In the genomic region with DNA sequence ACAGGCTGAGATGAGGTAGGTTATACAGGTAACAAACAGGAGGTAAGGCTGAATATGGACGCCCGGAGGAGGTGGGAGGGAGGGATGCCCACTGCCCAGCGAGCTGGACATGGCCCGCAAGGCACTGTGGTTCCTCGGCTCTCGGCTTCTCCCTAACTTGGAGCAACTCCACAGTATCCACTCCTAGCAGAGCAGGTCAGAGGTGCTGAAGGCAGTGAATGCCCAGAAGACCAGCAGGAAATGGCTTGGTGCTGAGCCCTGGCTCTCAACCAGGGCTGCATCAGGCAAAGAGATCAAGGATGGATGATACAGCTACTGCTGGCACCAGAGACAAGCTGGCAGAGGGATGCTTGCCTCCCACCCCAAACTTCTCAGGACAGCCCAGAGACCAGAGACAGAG, we compare ENCODE assay signal across 8 mouse cellular contexts. TPM values are rescaled to one million over a fixed set of nuclear protein-coding genes. Genes with fewer than 3 reads are reported as not detected.
A peak's percentile ranks its signal among the peaks of the same experiment; 100 is the strongest.
DNase-seq lines count a peak whose midpoint lies in the region; ATAC-seq and TF ChIP-seq lines count a peak whose summit lies in the region.
"Had no signal": no experiment of that assay in that cellular context is flagged by ENCODE, and none has a peak within 500 bp of the region (broad histone marks: within the 10 kb centered on the region; RNA-seq: fewer than 3 reads in every experiment).

No protein-coding gene starts in this region.

- H3K9ac ChIP-seq in liver, embryonic 11.5 days (ENCODE audit: low read depth, low read length): peak overlapping the region; percentile 41
- no peak overlapping the region for H3K9ac ChIP-seq in liver, postnatal 0 days (replicated peaks)
- H3K9ac ChIP-seq in hindbrain, embryonic 13.5 days: no peak overlapping the region
- H3K9ac ChIP-seq in midbrain, embryonic 14.5 days (replicated peaks; ENCODE audit: low read length): no peak overlapping the region

- H3K4me1 ChIP-seq in liver, embryonic 11.5 days (replicated peaks; ENCODE audit: control insufficient read depth, insufficient read depth, low read length): peaks cover 69% of the 10 kb centered on the region
- H3K4me1 ChIP-seq in liver, postnatal 0 days (ENCODE audit: insufficient read depth): peaks cover 41% of the 10 kb centered on the region
- H3K4me1 ChIP-seq in embryonic fibroblast, embryonic 13.5 days (ENCODE audit: control insufficient read depth, insufficient read depth, low read length): peaks cover 33% of the 10 kb centered on the region
- peaks cover 35% of the 10 kb centered on the region for H3K4me1 ChIP-seq in hindbrain, embryonic 13.5 days (replicated peaks)
- H3K4me1 ChIP-seq in midbrain, embryonic 14.5 days (ENCODE audit: control insufficient read depth, insufficient read depth, low read length): peaks cover 17% of the 10 kb centered on the region

- no peaks in the 10 kb centered on the region for H3K27me3 ChIP-seq in liver, embryonic 11.5 days (replicated peaks; ENCODE audit: control insufficient read depth, insufficient read depth, low read length)
- H3K27me3 ChIP-seq in liver, postnatal 0 days (ENCODE audit: insufficient read depth, low read length): no peaks in the 10 kb centered on the region
- peaks cover 11% of the 10 kb centered on the region; the same call in 1 of the 2 replicates for H3K27me3 ChIP-seq in hindbrain, embryonic 13.5 days
- H3K27me3 ChIP-seq in midbrain, embryonic 14.5 days (ENCODE audit: control insufficient read depth, insufficient read depth, low read length): no peaks in the 10 kb centered on the region

- peaks cover 10% of the 10 kb centered on the region for H3K36me3 ChIP-seq in liver, embryonic 11.5 days (ENCODE audit: control insufficient read depth, insufficient read depth, low read length)
- no peaks in the 10 kb centered on the region; the same call in 1 of the 2 replicates for H3K36me3 ChIP-seq in liver, postnatal 0 days (replicated peaks; ENCODE audit: insufficient read depth, low read length)
- no peaks in the 10 kb centered on the region for H3K36me3 ChIP-seq in hindbrain, embryonic 13.5 days
- H3K36me3 ChIP-seq in midbrain, embryonic 14.5 days (ENCODE audit: control insufficient read depth, insufficient read depth, low read length): no peaks in the 10 kb centered on the region

- TF ChIP-seq CTCF in liver, postnatal 0 days (IDR thresholded peaks at IDR 0.05; ENCODE audit: low read depth): no peak
- no peak for TF ChIP-seq CTCF in embryonic fibroblast, embryonic 13.5 days (IDR thresholded peaks at IDR 0.05; ENCODE audit: borderline replicate concordance, insufficient read depth, low read length)

- peak overlapping the region; percentile 67 for H3K27ac ChIP-seq in liver, embryonic 11.5 days (ENCODE audit: low read depth, low read length)
- H3K27ac ChIP-seq in liver, postnatal 0 days (ENCODE audit: low read depth): no peak overlapping the region
- peak overlapping the region; percentile 90 for H3K27ac ChIP-seq in embryonic fibroblast, embryonic 13.5 days (ENCODE audit: insufficient read depth, low read length)
- H3K27ac ChIP-seq in hindbrain, embryonic 13.5 days: peak overlapping the region; percentile 80; the same call in 1 of the 2 replicates
- no peak overlapping the region for H3K27ac ChIP-seq in midbrain, embryonic 14.5 days (replicated peaks; ENCODE audit: low read depth, low read length)

- WGBS in liver, embryonic 11.5 days: 87% methylated on average over 6 of the region's 6 CpGs
- 77% methylated on average over 6 of the region's 6 CpGs for WGBS in liver, postnatal 0 days (ENCODE audit: insufficient replicate concordance)
- 83% methylated on average over 6 of the region's 6 CpGs for WGBS in hindbrain, embryonic 13.5 days
- WGBS in midbrain, embryonic 14.5 days: 81% methylated on average over 6 of the region's 6 CpGs

- no peak for TF ChIP-seq EP300 in liver, postnatal 0 days (IDR thresholded peaks at IDR 0.05; ENCODE audit: low read depth)

- no peak overlapping the region for H3K4me3 ChIP-seq in liver, embryonic 11.5 days (ENCODE audit: low read depth, low read length)
- H3K4me3 ChIP-seq in liver, postnatal 0 days (ENCODE audit: low read depth, low read length): no peak overlapping the region
- H3K4me3 ChIP-seq in embryonic fibroblast, embryonic 13.5 days (ENCODE audit: insufficient read depth, low read length): no peak overlapping the region
- H3K4me3 ChIP-seq in hindbrain, embryonic 13.5 days: no peak overlapping the region
- H3K4me3 ChIP-seq in midbrain, embryonic 14.5 days (replicated peaks; ENCODE audit: low read depth, low read length): no peak overlapping the region

- H3K4me2 ChIP-seq in liver, embryonic 11.5 days: peak overlapping the region; percentile 59
- no peak overlapping the region; the same call in 1 of the 2 replicates for H3K4me2 ChIP-seq in liver, postnatal 0 days (ENCODE audit: low read depth, low read length)
- no peak overlapping the region for H3K4me2 ChIP-seq in hindbrain, embryonic 13.5 days
- H3K4me2 ChIP-seq in midbrain, embryonic 14.5 days (ENCODE audit: low read length): peak overlapping the region; percentile 36; the same call in 1 of the 2 replicates

- H3K9me3 ChIP-seq in liver, embryonic 11.5 days (ENCODE audit: control insufficient read depth, low read length): no peaks in the 10 kb centered on the region
- no peaks in the 10 kb centered on the region for H3K9me3 ChIP-seq in liver, postnatal 0 days (ENCODE audit: low read length)
- H3K9me3 ChIP-seq in hindbrain, embryonic 13.5 days: no peaks in the 10 kb centered on the region
- no peaks in the 10 kb centered on the region for H3K9me3 ChIP-seq in midbrain, embryonic 14.5 days (ENCODE audit: control insufficient read depth, low read length)

- no peak for TF ChIP-seq POLR2A in embryonic fibroblast, embryonic 13.5 days (IDR thresholded peaks at IDR 0.05; ENCODE audit: low read depth, low read length)

- no peak for ATAC-seq in liver, embryonic 11.5 days (replicated peaks; ENCODE audit: low FRiP score)
- no peak for ATAC-seq in liver, postnatal 0 days
- no peak for ATAC-seq in hindbrain, embryonic 13.5 days (ENCODE audit: low FRiP score)
- ATAC-seq in midbrain, embryonic 14.5 days (ENCODE audit: low FRiP score, low TSS enrichment): no peak

- DNase-seq in liver, embryonic 11.5 days (ENCODE audit: low spot score): no peak
- no peak for DNase-seq in liver, postnatal 0 days
- DNase-seq in midbrain, embryonic 14.5 days: no peak
- no peak for DNase-seq in right cerebral cortex, postnatal 14 days
- no peak for DNase-seq in layer of hippocampus, adult 8-10 months (ENCODE audit: low spot score in 2 of 2)
- DNase-seq: right cerebral cortex, postnatal 25 days had no signal

RNA-seq across cellular contexts. Expression of a gene that starts 26.6 kb away (rescaled TPM):
- 29.7 and 45.8 TPM in 2 replicates for polyA plus RNA-seq in liver, embryonic 11.5 days (2014; fragmentation: Nextera tagmentation; extraction: Ambion mirVana)
- polyA plus RNA-seq in liver, postnatal 0 days (2015; fragmentation: Nextera tagmentation; extraction: Ambion mirVana): 2.6 and 3.4 TPM in 2 replicates
- 146 and 158 TPM in 2 replicates for polyA plus RNA-seq in embryonic fibroblast, embryonic 13.5 days (2011; ENCODE audit: insufficient read length, low read depth, missing spikeins)
- polyA plus RNA-seq in hindbrain, embryonic 13.5 days (2015; fragmentation: Nextera tagmentation; extraction: Ambion mirVana): 2.5 and 3.2 TPM in 2 replicates
- polyA plus RNA-seq in midbrain, embryonic 14.5 days (2014; fragmentation: Nextera tagmentation; extraction: Ambion mirVana): 1.0 and 4.6 TPM in 2 replicates
- total RNA-seq in layer of hippocampus, adult 8-10 months (2022): 1 to 10 TPM; 4.6 to 7.0 (median 4.9) TPM

RNA-seq across cellular contexts. Expression of a gene that starts 43.3 kb away (rescaled TPM):
- 93.2 and 98.2 TPM in 2 replicates for polyA plus RNA-seq in liver, embryonic 11.5 days (2014; fragmentation: Nextera tagmentation; extraction: Ambion mirVana)
- polyA plus RNA-seq in liver, postnatal 0 days (2015; fragmentation: Nextera tagmentation; extraction: Ambion mirVana): 19.8 and 23.7 TPM in 2 replicates
- polyA plus RNA-seq in embryonic fibroblast, embryonic 13.5 days (2011; ENCODE audit: insufficient read length, low read depth, missing spikeins): 11.8 and 15.9 TPM in 2 replicates
- polyA plus RNA-seq in hindbrain, embryonic 13.5 days (2015; fragmentation: Nextera tagmentation; extraction: Ambion mirVana): 9.9 and 10.4 TPM in 2 replicates
- polyA plus RNA-seq in midbrain, embryonic 14.5 days (2014; fragmentation: Nextera tagmentation; extraction: Ambion mirVana): 5.9 and 7.6 TPM in 2 replicates
- total RNA-seq in layer of hippocampus, adult 8-10 months (2022): 1 to 10 TPM; 1.4 to 2.4 (median 1.7) TPM

RNA-seq across cellular contexts. Expression of a gene that starts 48.6 kb away (rescaled TPM):
- polyA plus RNA-seq in liver, embryonic 11.5 days (2014; fragmentation: Nextera tagmentation; extraction: Ambion mirVana): 51.9 and 55.6 TPM in 2 replicates
- 17.8 and 20.9 TPM in 2 replicates for polyA plus RNA-seq in liver, postnatal 0 days (2015; fragmentation: Nextera tagmentation; extraction: Ambion mirVana)
- polyA plus RNA-seq in embryonic fibroblast, embryonic 13.5 days (2011; ENCODE audit: insufficient read length, low read depth, missing spikeins): 36.0 and 37.2 TPM in 2 replicates
- polyA plus RNA-seq in hindbrain, embryonic 13.5 days (2015; fragmentation: Nextera tagmentation; extraction: Ambion mirVana): 69.2 and 69.6 TPM in 2 replicates
- polyA plus RNA-seq in midbrain, embryonic 14.5 days (2014; fragmentation: Nextera tagmentation; extraction: Ambion mirVana): 80.6 and 93.1 TPM in 2 replicates
- 10 to 100 TPM; 23.4 to 31.5 (median 27.6) TPM for total RNA-seq in layer of hippocampus, adult 8-10 months (2022)

RNA-seq across cellular contexts. Expression of a gene that starts 48.6 kb away (rescaled TPM):
- polyA plus RNA-seq in liver, embryonic 11.5 days (2014; fragmentation: Nextera tagmentation; extraction: Ambion mirVana): 24.7 and 26.8 TPM in 2 replicates
- polyA plus RNA-seq in liver, postnatal 0 days (2015; fragmentation: Nextera tagmentation; extraction: Ambion mirVana): 18.5 and 18.9 TPM in 2 replicates
- 38.9 and 39.0 TPM in 2 replicates for polyA plus RNA-seq in embryonic fibroblast, embryonic 13.5 days (2011; ENCODE audit: insufficient read length, low read depth, missing spikeins)
- polyA plus RNA-seq in hindbrain, embryonic 13.5 days (2015; fragmentation: Nextera tagmentation; extraction: Ambion mirVana): 37.1 and 37.9 TPM in 2 replicates
- 33.7 and 34.4 TPM in 2 replicates for polyA plus RNA-seq in midbrain, embryonic 14.5 days (2014; fragmentation: Nextera tagmentation; extraction: Ambion mirVana)
- 10 to 100 TPM; 26.9 to 40.7 (median 31.3) TPM for total RNA-seq in layer of hippocampus, adult 8-10 months (2022)

RNA-seq across cellular contexts. Expression of a gene that starts 52.2 kb away (rescaled TPM):
- 400 and 425 TPM in 2 replicates for polyA plus RNA-seq in liver, embryonic 11.5 days (2014; fragmentation: Nextera tagmentation; extraction: Ambion mirVana)
- polyA plus RNA-seq in liver, postnatal 0 days (2015; fragmentation: Nextera tagmentation; extraction: Ambion mirVana): 223 and 249 TPM in 2 replicates
- 140 and 214 TPM in 2 replicates for polyA plus RNA-seq in embryonic fibroblast, embryonic 13.5 days (2011; ENCODE audit: insufficient read length, low read depth, missing spikeins)
- polyA plus RNA-seq in hindbrain, embryonic 13.5 days (2015; fragmentation: Nextera tagmentation; extraction: Ambion mirVana): 153 and 157 TPM in 2 replicates
- polyA plus RNA-seq in midbrain, embryonic 14.5 days (2014; fragmentation: Nextera tagmentation; extraction: Ambion mirVana): 146 and 161 TPM in 2 replicates
- 10 to 100 TPM; 56.8 to 69.3 (median 60.2) TPM for total RNA-seq in layer of hippocampus, adult 8-10 months (2022)

Comparison
In these comparisons a context has a peak if more than half of its experiments do, and no peak if none do; other contexts are left out.
1. H3K27ac ChIP-seq: peak in liver, embryonic 11.5 days (single experiment), embryonic fibroblast, embryonic 13.5 days (single experiment) and hindbrain, embryonic 13.5 days (single experiment); none in liver, postnatal 0 days (single experiment) and midbrain, embryonic 14.5 days (single experiment).
2. H3K4me2 ChIP-seq: peak in liver, embryonic 11.5 days (single experiment) and midbrain, embryonic 14.5 days (single experiment); none in liver, postnatal 0 days (single experiment) and hindbrain, embryonic 13.5 days (single experiment).